Mouse (Mus musculus): Measurements from ENCODE around the gene B430306N03Rik. TPM values are rescaled to one million over a fixed set of nuclear protein-coding genes. Genes with fewer than 3 reads are reported as not detected.
A peak's percentile ranks its signal among the peaks of the same experiment; 100 is the strongest.
"Not testable (repeated sequence)": the region's sequence is repeated elsewhere in the genome, so short reads cannot be mapped to it uniquely, and the experiment has no call there.

Gene B430306N03Rik
- polyA plus RNA-seq, 1 experiment from 2014 or later = 0.03 TPM

- ChIA-PET POLR2A (interaction anchor here (0.6 kb wide), 1 partner anchor 557 kb away, joined by 3 read pairs; no protein-coding TSS in a partner anchor), CTCF (interaction anchor here (1.7 to 3.2 kb wide), 2 partner anchors 8 to 59 kb away, joined by 3 to 11 read pairs; no protein-coding TSS in a partner anchor)
- peaks cover 3% of the 10 kb centered on the region for H3K27me3 ChIP-seq
- in situ Hi-C loops (cut with MboI; ENCODE audit: low pct_unique_long_range_greater_than_20kb) = loop anchor here (25.0 kb wide), 1 partner anchor 222 kb away; no protein-coding TSS in a partner anchor
- ATAC-seq (no peak), DNase-seq (ENCODE audit: low read depth, low spot score) (no peak)
- no peak for TF ChIP-seq CTCF (IDR thresholded peaks at IDR 0.05)
Observed at GRCm38 (mm10) chr17:48334186-48334585, 18.2 kb downstream of the B430306N03Rik start.

GRCm38 (mm10) chr17:48336857-48337256 lies 20.9 kb downstream of the B430306N03Rik start:
- ATAC-seq (peak; percentile 46), DNase-seq (ENCODE audit: low read depth, low spot score) (no peak)
- peak; percentile 88 for TF ChIP-seq CTCF (IDR thresholded peaks at IDR 0.05)
- peaks cover under 1% of the 10 kb centered on the region for H3K27me3 ChIP-seq
- in situ Hi-C loops (cut with MboI; ENCODE audit: low pct_unique_long_range_greater_than_20kb) = loop anchor here (5.0 to 25.0 kb wide), 2 partner anchors 60 to 225 kb away; no protein-coding TSS in a partner anchor
- POLR2A ChIA-PET = no interaction called here
- CTCF ChIA-PET = interaction anchor here (0.8 to 2.5 kb wide), 15 partner anchors 9 to 217 kb away, joined by 3 to 23 read pairs (median 4); partner anchors contain the start of genes Trem2 and Treml4

GRCm38 (mm10) chr17:48340267-48340666 lies 24.3 kb downstream of the B430306N03Rik start:
- CTCF ChIA-PET = no interaction called here
- POLR2A ChIA-PET = no interaction called here
- in situ Hi-C loops (cut with MboI; ENCODE audit: low pct_unique_long_range_greater_than_20kb) = loop anchor here (25.0 kb wide), 1 partner anchor 228 kb away; no protein-coding TSS in a partner anchor
- ATAC-seq = no peak
- no peaks in the 10 kb centered on the region for H3K27me3 ChIP-seq
- DNase-seq (ENCODE audit: low read depth, low spot score) = no peak
- no peak for TF ChIP-seq CTCF (IDR thresholded peaks at IDR 0.05)

- ATAC-seq (no peak), DNase-seq (ENCODE audit: low read depth, low spot score) (no peak)
- ChIA-PET CTCF (no interaction called here), POLR2A (no interaction called here)
- in situ Hi-C loops (cut with MboI; ENCODE audit: low pct_unique_long_range_greater_than_20kb) = loop anchor here (25.0 kb wide), 1 partner anchor 230 kb away; no protein-coding TSS in a partner anchor
- TF ChIP-seq CTCF (IDR thresholded peaks at IDR 0.05) = no peak
- H3K27me3 ChIP-seq = no peaks in the 10 kb centered on the region
Observed at GRCm38 (mm10) chr17:48341947-48342346, 26.0 kb downstream of the B430306N03Rik start.

GRCm38 (mm10) chr17:48343065-48343464 lies 27.1 kb downstream of the B430306N03Rik start:
- ATAC-seq (no peak), DNase-seq (ENCODE audit: low read depth, low spot score) (no peak)
- no peak for TF ChIP-seq CTCF (IDR thresholded peaks at IDR 0.05)
- CTCF ChIA-PET = no interaction called here
- POLR2A ChIA-PET = no interaction called here
- in situ Hi-C loops (cut with MboI; ENCODE audit: low pct_unique_long_range_greater_than_20kb) = loop anchor here (25.0 kb wide), 1 partner anchor 231 kb away; no protein-coding TSS in a partner anchor
- no peaks in the 10 kb centered on the region for H3K27me3 ChIP-seq

- DNase-seq (ENCODE audit: low read depth, low spot score) (no peak), ATAC-seq (peak; percentile 19)
- no peak for TF ChIP-seq CTCF (IDR thresholded peaks at IDR 0.05)
- ChIA-PET CTCF (interaction anchor here (2.5 kb wide), 1 partner anchor 9 kb away, joined by 8 read pairs; no protein-coding TSS in a partner anchor), POLR2A (no interaction called here)
- no peaks in the 10 kb centered on the region for H3K27me3 ChIP-seq
- in situ Hi-C loops (cut with MboI; ENCODE audit: low pct_unique_long_range_greater_than_20kb) = loop anchor here (25.0 kb wide), 1 partner anchor 234 kb away; no protein-coding TSS in a partner anchor
Observed at GRCm38 (mm10) chr17:48345824-48346223, 29.9 kb downstream of the B430306N03Rik start.

- CTCF ChIA-PET = interaction anchor here (2.5 kb wide), 1 partner anchor 10 kb away, joined by 8 read pairs; no protein-coding TSS in a partner anchor
- peak; percentile 33 for ATAC-seq
- DNase-seq (ENCODE audit: low read depth, low spot score) = no peak
- no peaks in the 10 kb centered on the region for H3K27me3 ChIP-seq
- in situ Hi-C loops (cut with MboI; ENCODE audit: low pct_unique_long_range_greater_than_20kb) = loop anchor here (25.0 kb wide), 1 partner anchor 234 kb away; no protein-coding TSS in a partner anchor
- POLR2A ChIA-PET = no interaction called here
- TF ChIP-seq CTCF (IDR thresholded peaks at IDR 0.05) = no peak
Observed at GRCm38 (mm10) chr17:48346231-48346630, 30.3 kb downstream of the B430306N03Rik start, which contains the start of gene Trem2. Gene Trem2, plus strand, starts transcription at chr17:48346401.

GRCm38 (mm10) chr17:48346834-48347233 lies 30.9 kb downstream of the B430306N03Rik start:
- no peak for TF ChIP-seq CTCF (IDR thresholded peaks at IDR 0.05)
- ChIA-PET CTCF (interaction anchor here (2.5 kb wide), 1 partner anchor 10 kb away, joined by 8 read pairs; no protein-coding TSS in a partner anchor), POLR2A (no interaction called here)
- no peak for DNase-seq (ENCODE audit: low read depth, low spot score)
- in situ Hi-C loops (cut with MboI; ENCODE audit: low pct_unique_long_range_greater_than_20kb) = loop anchor here (25.0 kb wide), 1 partner anchor 235 kb away; no protein-coding TSS in a partner anchor
- H3K27me3 ChIP-seq = no peaks in the 10 kb centered on the region
- ATAC-seq = no peak

GRCm38 (mm10) chr17:48347287-48347686 lies 31.3 kb downstream of the B430306N03Rik start:
- ChIA-PET POLR2A (no interaction called here), CTCF (interaction anchor here (2.5 kb wide), 1 partner anchor 11 kb away, joined by 8 read pairs; no protein-coding TSS in a partner anchor)
- TF ChIP-seq CTCF (IDR thresholded peaks at IDR 0.05) = no peak
- DNase-seq (ENCODE audit: low read depth, low spot score) (no peak), ATAC-seq (no peak)
- in situ Hi-C loops (cut with MboI; ENCODE audit: low pct_unique_long_range_greater_than_20kb) = loop anchor here (25.0 kb wide), 1 partner anchor 235 kb away; no protein-coding TSS in a partner anchor
- H3K27me3 ChIP-seq = no peaks in the 10 kb centered on the region

GRCm38 (mm10) chr17:48350681-48351193 lies 34.8 kb downstream of the B430306N03Rik start:
- DNase-seq (ENCODE audit: low read depth, low spot score) = no peak
- ChIA-PET POLR2A (no interaction called here), CTCF (no interaction called here)
- in situ Hi-C loops (cut with MboI; ENCODE audit: low pct_unique_long_range_greater_than_20kb) = no loop called here
- H3K27me3 ChIP-seq = no peaks in the 10 kb centered on the region
- no peak for TF ChIP-seq CTCF (IDR thresholded peaks at IDR 0.05)
- no peak for ATAC-seq

GRCm38 (mm10) chr17:48352976-48353375 lies 37.0 kb downstream of the B430306N03Rik start:
- ATAC-seq; CTCF ChIA-PET; POLR2A ChIA-PET; in situ Hi-C loops (cut with MboI; ENCODE audit: low pct_unique_long_range_greater_than_20kb); H3K27me3 ChIP-seq; DNase-seq (ENCODE audit: low read depth, low spot score): not testable (repeated sequence)

All from Patski (cell line).